Mouse (Mus musculus) cerebellum, postnatal 4 days (tissue): ENCODE results near the gene Gpr156.
"Not testable (repeated sequence)": the region's sequence is repeated elsewhere in the genome, so short reads cannot be mapped to it uniquely, and the experiment has no call there.

Experiments
- DNase-seq, 2 experiments: peaks; one replicate each; pipeline ENCODE4 v3.0.0; 2022; ENCODE audit warnings: low spot score in 2 of 2, mixed read lengths in 1 of 2

Gene Gpr156

GRCm38 (mm10) chr16:37999762-38000161 is 83.5 kb downstream of the Gpr156 start:
- no peak for DNase-seq

- no peak for DNase-seq
Measured at GRCm38 (mm10) chr16:38000178-38000577, 83.9 kb downstream of the Gpr156 start.

GRCm38 (mm10) chr16:38001766-38002165 is 85.5 kb downstream of the Gpr156 start:
- DNase-seq = no peak

GRCm38 (mm10) chr16:38002485-38002884 is 86.2 kb downstream of the Gpr156 start:
- DNase-seq = no peak

GRCm38 (mm10) chr16:38004486-38005020 is 88.3 kb downstream of the Gpr156 start:
- no peak for DNase-seq

- DNase-seq = no peak
Measured at GRCm38 (mm10) chr16:38005471-38005870, 89.2 kb downstream of the Gpr156 start.

GRCm38 (mm10) chr16:38008371-38008770 is 92.1 kb downstream of the Gpr156 start:
- no peak for DNase-seq

GRCm38 (mm10) chr16:38009041-38009825 is 92.9 kb downstream of the Gpr156 start:
- DNase-seq = no peak

- no peak for DNase-seq
Measured at GRCm38 (mm10) chr16:38011486-38011885, 95.2 kb downstream of the Gpr156 start.

- no peak for DNase-seq
Measured at GRCm38 (mm10) chr16:38012382-38012781, 96.1 kb downstream of the Gpr156 start.

- no peak for DNase-seq
Measured at GRCm38 (mm10) chr16:38012891-38013290, 96.6 kb downstream of the Gpr156 start.

- no peak for DNase-seq
Measured at GRCm38 (mm10) chr16:38014951-38015350, 98.7 kb downstream of the Gpr156 start.

- no peak for DNase-seq
Measured at GRCm38 (mm10) chr16:38016928-38017524, 100.7 kb downstream of the Gpr156 start.

GRCm38 (mm10) chr16:38017958-38018376 is 101.7 kb downstream of the Gpr156 start:
- DNase-seq = no peak

GRCm38 (mm10) chr16:38032644-38033043 is 116.3 kb downstream of the Gpr156 start:
- DNase-seq = no peak

- DNase-seq = no peak
Measured at GRCm38 (mm10) chr16:38033071-38033470, 116.8 kb downstream of the Gpr156 start.

- DNase-seq = not testable (repeated sequence)
Measured at GRCm38 (mm10) chr16:38038101-38038500, 121.8 kb downstream of the Gpr156 start.

- no peak for DNase-seq
Measured at GRCm38 (mm10) chr16:38042160-38042559, 125.9 kb downstream of the Gpr156 start.

- DNase-seq = peak in 1 of 2 experiments; percentile 20
Measured at GRCm38 (mm10) chr16:38044551-38044950, 128.3 kb downstream of the Gpr156 start.

GRCm38 (mm10) chr16:38047781-38048558 is 131.7 kb downstream of the Gpr156 start:
- DNase-seq = no peak
